Mouse (Mus musculus) brain, embryonic 18.5 days (tissue): ENCODE measurements around the gene H2-T24.
"Not testable (repeated sequence)": the region's sequence is repeated elsewhere in the genome, so short reads cannot be mapped to it uniquely, and the experiment has no call there.

Experiments
- DNase-seq: peaks from one replicate; pipeline ENCODE4 v3.0.0-alpha.2; 2012; ENCODE audit warnings: low read depth, low spot score

The H2-T24 gene

GRCm38 (mm10) chr17:36020191-36021073 is at the start of gene H2-T24:
Gene H2-T24 (minus strand): TSS chr17:36020560.
- DNase-seq: no peak

GRCm38 (mm10) chr17:36060829-36061228 is 40.5 kb upstream of the H2-T24 start:
- DNase-seq: no peak

GRCm38 (mm10) chr17:36058362-36058761 is 38.0 kb upstream of the H2-T24 start, which contains the start of gene Gm11127:
Gene Gm11127 (minus strand): TSS chr17:36058371.
- DNase-seq: not testable (repeated sequence)

GRCm38 (mm10) chr17:36057927-36058326 is 37.6 kb upstream of the H2-T24 start:
- DNase-seq: not testable (repeated sequence)

GRCm38 (mm10) chr17:36043286-36043685 is 22.9 kb upstream of the H2-T24 start:
- no peak for DNase-seq

GRCm38 (mm10) chr17:36042610-36043169 is 22.3 kb upstream of the H2-T24 start, which contains the start of the genes H2-T22 and Gm6034:
Gene H2-T22 (minus strand): TSS chr17:36042747.
Gene Gm6034 (plus strand): TSS chr17:36042961.
- DNase-seq: peak; percentile 76

- DNase-seq: not testable (repeated sequence)
Observed at GRCm38 (mm10) chr17:36042055-36042454, 21.7 kb upstream of the H2-T24 start.

- not testable (repeated sequence) for DNase-seq
Observed at GRCm38 (mm10) chr17:36040604-36041003, 20.2 kb upstream of the H2-T24 start.

- DNase-seq: not testable (repeated sequence)
Observed at GRCm38 (mm10) chr17:36036126-36036525, 15.8 kb upstream of the H2-T24 start.

GRCm38 (mm10) chr17:36035010-36035638 is 14.8 kb upstream of the H2-T24 start:
- not testable (repeated sequence) for DNase-seq

GRCm38 (mm10) chr17:36034524-36034923 is 14.2 kb upstream of the H2-T24 start:
- not testable (repeated sequence) for DNase-seq

GRCm38 (mm10) chr17:36032351-36032875 is 12.1 kb upstream of the H2-T24 start, which contains the start of gene H2-T23:
Gene H2-T23 (minus strand): TSS chr17:36032855.
- DNase-seq: not testable (repeated sequence)

- not testable (repeated sequence) for DNase-seq
Observed at GRCm38 (mm10) chr17:36031583-36032331, 11.4 kb upstream of the H2-T24 start.

- DNase-seq: not testable (repeated sequence)
Observed at GRCm38 (mm10) chr17:36030703-36031582, 10.6 kb upstream of the H2-T24 start.

- DNase-seq: not testable (repeated sequence)
Observed at GRCm38 (mm10) chr17:36030046-36030702, 9.8 kb upstream of the H2-T24 start.

- no peak for DNase-seq
Observed at GRCm38 (mm10) chr17:36028879-36029619, 8.7 kb upstream of the H2-T24 start.

- no peak for DNase-seq
Observed at GRCm38 (mm10) chr17:36027663-36028062, 7.3 kb upstream of the H2-T24 start.

GRCm38 (mm10) chr17:36025901-36026300 is 5.5 kb upstream of the H2-T24 start:
- DNase-seq: no peak

GRCm38 (mm10) chr17:36025197-36025596 is 4.8 kb upstream of the H2-T24 start:
- no peak for DNase-seq
